Comparison of ENCODE assay signal across 8 mouse cellular contexts in the genomic region with DNA sequence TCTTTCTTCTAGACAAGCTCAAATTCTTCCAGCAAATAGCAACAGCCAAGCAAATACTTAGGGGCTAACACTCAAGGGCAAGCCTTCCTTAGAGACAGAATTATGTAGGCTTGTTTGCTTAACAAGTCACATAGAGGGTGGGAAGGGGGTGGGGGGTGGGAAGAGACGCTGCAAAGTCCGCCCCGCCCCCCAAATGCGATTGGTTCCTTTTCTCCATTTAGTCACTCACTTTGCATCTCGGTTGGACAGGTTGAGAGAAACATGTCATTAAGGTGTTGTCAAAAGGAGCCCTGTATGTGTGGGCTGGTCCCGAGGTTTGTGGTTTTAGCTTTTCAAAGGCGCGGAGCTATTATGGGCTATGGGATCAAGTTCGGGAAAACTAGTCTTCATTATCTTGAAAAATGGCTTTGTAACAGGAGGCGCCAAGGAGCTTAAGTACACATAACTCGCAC. TPM values are rescaled to one million over a fixed set of nuclear protein-coding genes. Genes with fewer than 3 reads are reported as not detected.
DNase-seq lines count a peak whose midpoint lies in the region; ATAC-seq and TF ChIP-seq lines count a peak whose summit lies in the region.

Gene Exph5, plus strand, starts transcription at position 402 of the 452 bp plus-strand sequence.

- no peak for TF ChIP-seq POLR2A in limb, embryonic 14.5 days (IDR thresholded peaks at IDR 0.05; ENCODE audit: borderline replicate concordance, extremely low read depth, insufficient read depth, insufficient read length)

- no peaks in the 10 kb centered on the region for H3K36me3 ChIP-seq in embryonic facial prominence, embryonic 10.5 days (replicated peaks)
- H3K36me3 ChIP-seq in intestine, embryonic 15.5 days = no peaks in the 10 kb centered on the region
- H3K36me3 ChIP-seq in limb, embryonic 14.5 days (ENCODE audit: control insufficient read depth, insufficient read depth, low read length) = no peaks in the 10 kb centered on the region
- no peaks in the 10 kb centered on the region for H3K36me3 ChIP-seq in midbrain, embryonic 15.5 days (replicated peaks)

- peak within 1 kb of the TSS; percentile 53 for H3K4me3 ChIP-seq in embryonic facial prominence, embryonic 10.5 days
- H3K4me3 ChIP-seq in intestine, embryonic 15.5 days (replicated peaks) = peak within 1 kb of the TSS; percentile 43
- H3K4me3 ChIP-seq in limb, embryonic 14.5 days (replicated peaks; ENCODE audit: low read length) = peak within 1 kb of the TSS; percentile 30
- H3K4me3 ChIP-seq in midbrain, embryonic 15.5 days = peak within 1 kb of the TSS; percentile 38

- peaks cover 32% of the 10 kb centered on the region for H3K27me3 ChIP-seq in embryonic facial prominence, embryonic 10.5 days (replicated peaks; ENCODE audit: low read depth, poor library complexity, severe bottlenecking)
- H3K27me3 ChIP-seq in intestine, embryonic 15.5 days (replicated peaks) = no peaks in the 10 kb centered on the region
- H3K27me3 ChIP-seq in limb, embryonic 14.5 days (ENCODE audit: control insufficient read depth, insufficient read depth, low read length) = peaks cover 8% of the 10 kb centered on the region
- H3K27me3 ChIP-seq in midbrain, embryonic 15.5 days (replicated peaks) = peaks cover 5% of the 10 kb centered on the region; the same call in 1 of the 2 replicates

- H3K9ac ChIP-seq in intestine, embryonic 15.5 days = peak within 1 kb of the TSS; percentile 52
- peak within 1 kb of the TSS; percentile 32 for H3K9ac ChIP-seq in limb, embryonic 14.5 days (ENCODE audit: low read depth, low read length, severe bottlenecking)
- H3K9ac ChIP-seq in midbrain, embryonic 15.5 days = peak within 1 kb of the TSS; percentile 33; the same call in 1 of the 2 replicates

- DNase-seq in CD4-positive, CD25-positive, alpha-beta regulatory T cell, adult 2 months (ENCODE audit: low read depth, low spot score) = peak; percentile 75
- peak; percentile 43 for DNase-seq in NIH3T3 (ENCODE audit: low read depth)
- peak; percentile 68 for DNase-seq in embryonic facial prominence, embryonic 10.5 days (ENCODE audit: low spot score)
- DNase-seq in limb, embryonic 14.5 days (ENCODE audit: low spot score) = peak; percentile 54
- DNase-seq in thymus, adult 18-20 months = peak; percentile 4 to 19
- DNase-seq in spleen, adult 18-20 months = no peak

- WGBS in embryonic facial prominence, embryonic 10.5 days = 0% methylated on average over 11 of the region's 11 CpGs
- WGBS in intestine, embryonic 15.5 days = under 1% methylated on average over 11 of the region's 11 CpGs
- WGBS in limb, embryonic 14.5 days = 2% methylated on average over 11 of the region's 11 CpGs
- under 1% methylated on average over 11 of the region's 11 CpGs for WGBS in midbrain, embryonic 15.5 days

- peaks cover 12% of the 10 kb centered on the region for H3K4me1 ChIP-seq in embryonic facial prominence, embryonic 10.5 days
- 0 out of 2 replicates have a peak, but pooled peaks cover 7% of the 10 kb centered on the region for H3K4me1 ChIP-seq in intestine, embryonic 15.5 days (replicated peaks)
- H3K4me1 ChIP-seq in limb, embryonic 14.5 days (ENCODE audit: control insufficient read depth, insufficient read depth, low read length) = 0 out of 2 replicates have a peak, but pooled peaks cover 3% of the 10 kb centered on the region
- H3K4me1 ChIP-seq in midbrain, embryonic 15.5 days = peaks cover 10% of the 10 kb centered on the region

- H3K9me3 ChIP-seq in embryonic facial prominence, embryonic 10.5 days = no peaks in the 10 kb centered on the region
- H3K9me3 ChIP-seq in intestine, embryonic 15.5 days = no peaks in the 10 kb centered on the region
- H3K9me3 ChIP-seq in limb, embryonic 14.5 days (ENCODE audit: control insufficient read depth, low read length) = no peaks in the 10 kb centered on the region
- no peaks in the 10 kb centered on the region for H3K9me3 ChIP-seq in midbrain, embryonic 15.5 days

- peak; percentile 88 for ATAC-seq in intestine, embryonic 15.5 days
- no peak for ATAC-seq in limb, embryonic 14.5 days (ENCODE audit: low FRiP score, low read depth)
- peak; percentile 48; the same call in 1 of the 2 replicates for ATAC-seq in midbrain, embryonic 15.5 days (replicated peaks)

- peak within 1 kb of the TSS; percentile 87 for H3K4me2 ChIP-seq in intestine, embryonic 15.5 days (replicated peaks)
- H3K4me2 ChIP-seq in limb, embryonic 14.5 days (replicated peaks; ENCODE audit: low read depth, low read length, severe bottlenecking) = peak within 1 kb of the TSS; percentile 60
- H3K4me2 ChIP-seq in midbrain, embryonic 15.5 days = peak within 1 kb of the TSS; percentile 68

- H3K27ac ChIP-seq in embryonic facial prominence, embryonic 10.5 days (replicated peaks) = no peak within 1 kb of the TSS; the same call in 1 of the 2 replicates
- H3K27ac ChIP-seq in intestine, embryonic 15.5 days = peak within 1 kb of the TSS; percentile 74
- H3K27ac ChIP-seq in limb, embryonic 14.5 days (replicated peaks; ENCODE audit: low read depth, low read length) = no peak within 1 kb of the TSS
- H3K27ac ChIP-seq in midbrain, embryonic 15.5 days = no peak within 1 kb of the TSS

RNA-seq across cellular contexts. Expression of gene Exph5, which starts in this region (rescaled TPM):
- polyA plus RNA-seq in embryonic facial prominence, embryonic 10.5 days (2016; fragmentation: Nextera tagmentation; extraction: Ambion mirVana) = 1.7 TPM in 2 replicates
- polyA plus RNA-seq in intestine, embryonic 15.5 days (2015; fragmentation: Nextera tagmentation; extraction: Ambion mirVana) = 3.6 and 3.9 TPM in 2 replicates
- 0.29 and 0.47 TPM in 2 replicates for polyA plus RNA-seq in limb, embryonic 14.5 days (2012; rRNA removed)
- polyA plus RNA-seq in limb, embryonic 14.5 days (2014; fragmentation: Nextera tagmentation; extraction: Ambion mirVana) = 1.9 and 2.3 TPM in 2 replicates
- polyA plus RNA-seq in midbrain, embryonic 15.5 days (2015; fragmentation: Nextera tagmentation; extraction: Ambion mirVana) = 0.23 and 0.35 TPM in 2 replicates

Comparison
In these comparisons a context has a peak if more than half of its experiments do, and no peak if none do; other contexts are left out.
1. Peak in ATAC-seq, H3K4me3 ChIP-seq, H3K9ac ChIP-seq and H3K4me2 ChIP-seq in midbrain, embryonic 15.5 days; RNA of the gene not detected or under 1 TPM.
2. DNase-seq: peak in CD4-positive, CD25-positive, alpha-beta regulatory T cell, adult 2 months (single experiment), NIH3T3 (single experiment), embryonic facial prominence, embryonic 10.5 days (single experiment), limb, embryonic 14.5 days (single experiment) and thymus, adult 18-20 months (2 of 2); none in spleen, adult 18-20 months (0 of 2).
3. Peak in every context shown above with its lines, with median percentiles within 50 percentile points of each other: H3K4me3 ChIP-seq, H3K4me2 ChIP-seq and H3K9ac ChIP-seq.